Mouse (Mus musculus): ENCODE measurements around the gene Zscan22. TPM values are rescaled to one million over a fixed set of nuclear protein-coding genes. Genes with fewer than 3 reads are reported as not detected.

Zscan22 gene
- polyA plus RNA-seq, 1 experiment = 8.4 TPM

DNA sequence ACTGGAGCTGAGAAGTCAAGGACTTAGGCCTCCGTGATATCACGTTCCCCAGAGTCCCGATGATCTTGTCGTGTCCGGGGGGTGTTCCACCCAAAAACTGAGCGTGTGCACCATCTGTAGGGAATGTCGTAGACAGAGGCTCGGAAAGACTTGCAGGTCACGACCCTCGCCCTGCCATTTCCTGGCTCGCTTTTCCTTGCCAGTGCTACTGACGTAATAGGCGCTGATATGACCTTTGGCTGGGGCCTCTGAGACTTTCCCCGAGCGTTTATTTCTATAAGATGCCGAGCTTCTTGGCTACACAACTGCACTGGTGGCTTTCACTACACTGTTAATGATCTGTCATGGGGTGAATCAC is 52.2 kb downstream of the Zscan22 start:
- no peak for DNase-seq
- H3K4me1 ChIP-seq (ENCODE audit: control insufficient read depth, insufficient read depth, low read length) = peaks cover 6% of the 10 kb centered on the region; the same call in 1 of the 2 replicates
- TF ChIP-seq POLR2A (IDR thresholded peaks at IDR 0.05; ENCODE audit: borderline replicate concordance, extremely low read depth, low read depth, low read length) (no peak), CTCF (IDR thresholded peaks at IDR 0.05; ENCODE audit: insufficient read depth, low read length) (no peak)
- H3K4me3 ChIP-seq (replicated peaks; ENCODE audit: extremely low read depth, low read depth, low read length) = peak overlapping the region; percentile 85
- WGBS = 3% methylated on average over 16 of the region's 16 CpGs

DNA sequence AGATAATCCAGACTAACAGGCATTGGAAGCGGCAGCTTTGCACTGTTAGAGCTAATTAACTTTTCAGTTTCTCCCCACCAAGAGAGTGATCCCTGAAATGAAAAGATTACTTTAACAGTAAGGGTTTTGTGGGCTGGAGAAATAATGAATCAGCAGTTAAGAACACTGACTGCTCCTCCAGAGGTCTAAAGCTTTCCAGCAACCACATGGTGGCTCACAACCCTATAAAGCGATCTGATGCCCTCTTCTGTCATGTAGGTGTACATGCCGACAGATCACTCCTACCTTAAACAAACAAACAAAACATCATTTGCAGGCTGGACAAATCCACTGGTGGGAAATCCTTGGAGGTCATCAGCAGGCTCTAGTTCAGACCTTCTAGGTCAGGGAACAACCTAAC is 57.3 kb downstream of the Zscan22 start:
- H3K4me1 ChIP-seq (ENCODE audit: control insufficient read depth, insufficient read depth, low read length) = peaks cover 6% of the 10 kb centered on the region; the same call in 1 of the 2 replicates
- TF ChIP-seq POLR2A (IDR thresholded peaks at IDR 0.05; ENCODE audit: borderline replicate concordance, extremely low read depth, low read depth, low read length) = no peak
- TF ChIP-seq CTCF (IDR thresholded peaks at IDR 0.05; ENCODE audit: insufficient read depth, low read length) = no peak
- WGBS = 44% methylated on average over 3 of the region's 3 CpGs
- DNase-seq = no peak
- no peak overlapping the region for H3K4me3 ChIP-seq (replicated peaks; ENCODE audit: extremely low read depth, low read depth, low read length)

DNA sequence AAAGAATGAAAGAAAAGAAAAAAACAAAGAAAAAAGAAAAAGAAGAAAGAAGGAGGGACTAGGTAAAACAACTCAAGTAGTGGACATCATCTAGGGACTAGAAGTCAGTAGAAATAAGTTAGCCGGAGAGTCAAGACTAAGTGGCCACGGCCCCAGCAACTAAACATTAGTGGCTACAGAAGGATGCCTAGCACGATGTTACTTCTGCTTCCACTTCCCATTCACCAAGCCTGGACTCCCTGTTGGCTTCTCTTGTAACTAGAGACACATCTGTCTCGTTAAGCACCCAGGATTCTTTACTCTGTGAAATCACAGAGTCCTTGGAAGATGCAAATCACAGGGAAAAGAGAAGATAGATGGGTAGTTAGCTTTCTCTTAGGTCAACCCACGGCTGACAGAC is 59.9 kb downstream of the Zscan22 start:
- H3K4me1 ChIP-seq (ENCODE audit: control insufficient read depth, insufficient read depth, low read length) = no peaks in the 10 kb centered on the region
- 62% methylated on average over 5 of the region's 5 CpGs for WGBS
- H3K4me3 ChIP-seq (replicated peaks; ENCODE audit: extremely low read depth, low read depth, low read length) = no peak overlapping the region
- TF ChIP-seq CTCF (IDR thresholded peaks at IDR 0.05; ENCODE audit: insufficient read depth, low read length) = no peak
- TF ChIP-seq POLR2A (IDR thresholded peaks at IDR 0.05; ENCODE audit: borderline replicate concordance, extremely low read depth, low read depth, low read length) = no peak
- no peak for DNase-seq

Other genes starting within 250 kb of the Zscan22 start
- not detected in 2 replicates for gene Vmn2r55, start 212.8 kb upstream of the Zscan22 start, polyA plus RNA-seq (2012; rRNA removed)
- gene Vmn2r56, start 162.8 kb upstream of the Zscan22 start, polyA plus RNA-seq (2012; rRNA removed) = not detected in 2 replicates
- 1.4 and 3.1 TPM in 2 replicates for gene Zscan18, start 94.2 kb upstream of the Zscan22 start, polyA plus RNA-seq (2012; rRNA removed)
- 0.91 and 2.1 TPM in 2 replicates for gene Zfp329, start 79.0 kb upstream of the Zscan22 start, polyA plus RNA-seq (2012; rRNA removed)
- 8.9 and 12.1 TPM in 2 replicates for gene Zfp110, start 63.1 kb upstream of the Zscan22 start, polyA plus RNA-seq (2012; rRNA removed)
- gene Zfp128, start 16.6 kb upstream of the Zscan22 start, polyA plus RNA-seq (2012; rRNA removed) = 0.74 and 1.2 TPM in 2 replicates
- 1,316 and 1,420 TPM in 2 replicates for gene Rps5, start 24.5 kb downstream of the Zscan22 start, polyA plus RNA-seq (2012; rRNA removed)
- 2.3 and 7.0 TPM in 2 replicates for gene Rnf225, start 29.6 kb downstream of the Zscan22 start, polyA plus RNA-seq (2012; rRNA removed)
- 6.1 and 6.8 TPM in 2 replicates for gene Zfp324, start 68.0 kb downstream of the Zscan22 start, polyA plus RNA-seq (2012; rRNA removed)
- 5.3 and 7.4 TPM in 2 replicates for gene Zfp446, start 80.0 kb downstream of the Zscan22 start, polyA plus RNA-seq (2012; rRNA removed)
- gene Slc27a5, start 100.4 kb downstream of the Zscan22 start, polyA plus RNA-seq (2012; rRNA removed) = 0.20 and 0.75 TPM in 2 replicates
- gene Trim28, start 101.3 kb downstream of the Zscan22 start, polyA plus RNA-seq (2012; rRNA removed) = 170 and 214 TPM in 2 replicates
- 23.5 and 30.7 TPM in 2 replicates for gene Zbtb45, start 112.2 kb downstream of the Zscan22 start, polyA plus RNA-seq (2012; rRNA removed)
- gene Chmp2a, start 137.0 kb downstream of the Zscan22 start, polyA plus RNA-seq (2012; rRNA removed) = 68.5 and 93.5 TPM in 2 replicates
- 82.5 and 143 TPM in 2 replicates for gene Ube2m, start 140.5 kb downstream of the Zscan22 start, polyA plus RNA-seq (2012; rRNA removed)
- 2.3 and 2.5 TPM in 2 replicates for gene Mzf1, start 156.9 kb downstream of the Zscan22 start, polyA plus RNA-seq (2012; rRNA removed)
- gene Vmn1r85, start 197.4 kb downstream of the Zscan22 start, polyA plus RNA-seq (2012; rRNA removed) = not detected in 2 replicates
- gene Vmn1r86, start 222.1 kb downstream of the Zscan22 start, polyA plus RNA-seq (2012; rRNA removed) = not detected in 2 replicates
- not detected in 2 replicates for gene Vmn1r87, start 242.3 kb downstream of the Zscan22 start, polyA plus RNA-seq (2012; rRNA removed)